Mouse (Mus musculus) cerebellum, adult 2 months (tissue): Measurements from ENCODE around the gene Fkbp7. TPM values are rescaled to one million over a fixed set of nuclear protein-coding genes. Genes with fewer than 3 reads are reported as not detected.
A peak's percentile ranks its signal among the peaks of the same experiment; 100 is the strongest.

Source experiments
- DNase-seq, 2 experiments: peaks; one replicate each; pipeline ENCODE4 v3.0.0; 2021
- H3K27ac ChIP-seq: fragments of 200-500 bp; 2 replicates; pipeline ENCODE4 v1.5.1; 2012; ENCODE audit warnings: low read length, control low read depth, inconsistent platforms; ENCODE audit not compliant: insufficient read depth
- H3K27me3 ChIP-seq: fragments of 200-500 bp; 2 replicates; pipeline ENCODE4 v1.6.1; 2012; ENCODE audit warnings: inconsistent platforms, mild to moderate bottlenecking, low read length, moderate library complexity; ENCODE audit not compliant: control insufficient read depth, insufficient read depth
- H3K4me1 ChIP-seq: fragments of 200-500 bp; 2 replicates; pipeline ENCODE4 v1.6.1; 2011; ENCODE audit warnings: low read length; ENCODE audit not compliant: control insufficient read depth, insufficient read depth
- H3K4me3 ChIP-seq: fragments of 200-500 bp; replicated peaks from 2 replicates; pipeline ENCODE3; 2011; ENCODE audit warnings: mild to moderate bottlenecking, low read depth, low read length, control low read depth; ENCODE audit not compliant: insufficient read depth
- CTCF ChIP-seq: fragments of 200-500 bp; IDR thresholded peaks from 2 replicates; pipeline ENCODE4 v1.5.1; 2011; ENCODE audit warnings: low read depth, mild to moderate bottlenecking, control low read depth, low read length, moderate library complexity, borderline replicate concordance; ENCODE audit not compliant: insufficient read depth
- POLR2A ChIP-seq: fragments of 200-500 bp; IDR thresholded peaks from 2 replicates; pipeline ENCODE4 v1.6.1; 2011; ENCODE audit warnings: low read length, control low read depth, borderline replicate concordance; ENCODE audit not compliant: insufficient read depth
- WGBS: fragments of 180-500 bp; shearing (Covaris S2); methylation state at CpG from one replicate; pipeline ENCODE4 v1.1.7; 2018; 5-methylcytosine and 5-hydroxymethylcytosine counted together
- polyA plus RNA-seq: library from polyadenylated mRNA; depleted of rRNA; stranded (reverse); fragments of >200 nt; gene quantifications from 2 replicates; pipeline ENCODE4 v1.2.3, GENCODE M21; 2012; rRNA removed

Gene Fkbp7
- polyA plus RNA-seq, 1 experiment, result 8.9 TPM

DNA sequence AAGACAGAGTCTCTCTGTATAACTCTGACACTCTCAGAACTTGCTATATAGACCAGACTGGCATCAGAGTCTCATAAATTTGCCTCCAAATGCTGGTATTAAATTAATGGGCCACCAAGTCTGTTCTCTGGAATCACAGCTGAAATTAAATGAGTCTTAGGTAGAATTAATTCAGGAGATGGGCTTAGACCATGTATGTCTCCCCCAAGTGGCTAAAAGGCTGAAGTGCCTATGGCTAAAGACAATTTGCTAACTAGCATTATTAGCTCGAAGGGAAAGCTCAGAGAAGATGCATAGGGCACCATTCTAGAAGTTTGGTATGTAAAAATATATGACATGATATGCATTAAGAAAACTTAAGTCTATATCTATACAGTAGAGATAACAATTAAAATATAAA, 54.8 kb downstream of the Fkbp7 start:
- H3K4me3 ChIP-seq, result no peak overlapping the region
- H3K4me1 ChIP-seq, result no peaks in the 10 kb centered on the region
- TF ChIP-seq POLR2A, result no peak
- peak; percentile 19; the same call in 1 of the 2 replicates for TF ChIP-seq CTCF
- WGBS, result 22% methylated on average over 1 of the region's 1 CpGs
- H3K27me3 ChIP-seq, result no peaks in the 10 kb centered on the region
- peak; percentile 23 to 45 for DNase-seq
- H3K27ac ChIP-seq, result no peak overlapping the region

Other genes with a start within 250 kb of the Fkbp7 start
- 33.1 and 33.3 TPM in 2 replicates for gene Prkra, start 25.1 kb downstream of the Fkbp7 start, polyA plus RNA-seq
- 0.19 and 0.20 TPM in 2 replicates for gene Pjvk, start 24.6 kb downstream of the Fkbp7 start, polyA plus RNA-seq
- 36.8 and 37.8 TPM in 2 replicates for gene Plekha3, start 2.2 kb upstream of the Fkbp7 start, polyA plus RNA-seq